Mouse (Mus musculus) stomach, postnatal 0 days (tissue): ENCODE results near the gene Timm17a.

Experiments
- CTCF ChIP-seq: IDR thresholded peaks from 2 replicates; pipeline ENCODE4 v1.5.1; 2016; ENCODE audit warnings: antibody characterized with exemption, low read depth, mild to moderate bottlenecking, moderate library complexity
- EP300 ChIP-seq: optimal IDR thresholded peaks from 2 replicates; pipeline ENCODE3; 2016; ENCODE audit warnings: antibody characterized with exemption

DNA sequence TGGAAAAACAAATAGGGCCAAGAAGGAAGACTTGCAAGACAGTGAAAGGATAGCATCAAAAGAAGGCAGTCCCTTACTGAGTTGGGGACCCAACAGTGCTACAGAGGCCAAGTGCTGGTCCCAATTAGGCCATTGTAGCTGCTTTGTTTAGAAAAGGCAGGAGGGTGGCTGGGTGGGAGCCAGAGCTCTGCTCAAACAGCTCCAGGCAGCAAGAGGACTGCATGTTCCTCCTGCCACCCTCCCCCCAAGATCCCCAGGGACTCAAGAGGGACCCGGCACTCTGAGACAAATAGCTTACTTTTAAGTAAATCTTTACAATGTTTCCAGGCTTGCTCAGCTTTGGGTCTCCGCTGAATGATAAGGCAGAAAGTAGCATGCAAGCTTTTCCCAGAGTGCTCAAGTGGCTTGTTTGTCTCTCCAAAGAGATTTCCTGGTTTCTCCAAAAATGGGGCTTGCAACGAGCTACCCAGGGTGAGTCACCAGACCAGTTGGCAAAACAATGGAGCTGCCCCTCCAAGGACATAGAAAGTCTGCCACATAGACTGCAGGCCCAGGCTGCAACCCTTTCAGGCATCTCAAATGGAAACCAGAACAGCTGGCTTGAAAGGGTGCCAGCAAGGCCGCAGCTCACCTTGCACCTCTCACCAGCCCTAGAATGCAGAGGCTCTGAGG lies 34.1 kb upstream of the Timm17a start:
- TF ChIP-seq CTCF (no peak), EP300 (no peak)
